Mouse (Mus musculus) midbrain, postnatal 0 days (tissue): ENCODE data around the gene Pdgfra. TPM values are rescaled to one million over a fixed set of nuclear protein-coding genes. Genes with fewer than 3 reads are reported as not detected.
A peak's percentile ranks its signal among the peaks of the same experiment; 100 is the strongest.

Experiments used
- ATAC-seq: fragments of 200-750 bp; cut with Nextera tagmentation; 2 replicates; pipeline ENCODE4 v1.8.0; 2017; ENCODE audit warnings: moderate number of reproducible peaks, mild to moderate bottlenecking, moderate TSS enrichment, moderate library complexity; ENCODE audit not compliant: low FRiP score
- DNase-seq: peaks from one replicate; pipeline ENCODE4 v3.0.0-alpha.2; 2015; ENCODE audit warnings: low spot score
- H3K27ac ChIP-seq: fragments of 300-500 bp; sonication (generic); 2 replicates; pipeline ENCODE4 v1.5.1; 2014; ENCODE audit warnings: low read depth, mild to moderate bottlenecking, low read length, mixed read lengths
- H3K27me3 ChIP-seq: fragments of 300-500 bp; sonication (generic); 2 replicates; pipeline ENCODE4 v1.6.1; 2014; ENCODE audit warnings: low read length, control low read depth, mixed read lengths; ENCODE audit not compliant: insufficient read depth
- H3K36me3 ChIP-seq: fragments of 300-500 bp; sonication (generic); 2 replicates; pipeline ENCODE4 v1.6.1; 2014; ENCODE audit warnings: low read length, control low read depth, mixed read lengths; ENCODE audit not compliant: insufficient read depth
- H3K4me1 ChIP-seq: fragments of 300-500 bp; sonication (generic); 2 replicates; pipeline ENCODE4 v1.6.1; 2014; ENCODE audit warnings: mild to moderate bottlenecking, control low read depth, antibody characterized with exemption, low read length, mixed read lengths; ENCODE audit not compliant: insufficient read depth
- H3K4me2 ChIP-seq: fragments of 300-500 bp; sonication (generic); 2 replicates; pipeline ENCODE4 v1.6.1; 2014; ENCODE audit warnings: low read depth, mild to moderate bottlenecking, low read length, mixed read lengths; ENCODE audit not compliant: poor library complexity, severe bottlenecking
- H3K4me3 ChIP-seq: fragments of 300-500 bp; sonication (generic); 2 replicates; pipeline ENCODE4 v1.5.1; 2014; ENCODE audit warnings: low read depth, mild to moderate bottlenecking, low read length, moderate library complexity
- H3K9ac ChIP-seq: fragments of 300-500 bp; sonication (generic); replicated peaks from 2 replicates; pipeline ENCODE4 v1.6.1; 2014; ENCODE audit warnings: mild to moderate bottlenecking, low read length, moderate library complexity, mixed read lengths; ENCODE audit not compliant: poor library complexity, severe bottlenecking
- H3K9me3 ChIP-seq: fragments of 300-500 bp; sonication (generic); 2 replicates; pipeline ENCODE4 v1.6.1; 2016; ENCODE audit warnings: low read length, control low read depth
- CTCF ChIP-seq: IDR thresholded peaks from 2 replicates; pipeline ENCODE4 v1.5.1; 2016; ENCODE audit warnings: antibody characterized with exemption, mild to moderate bottlenecking
- WGBS: fragments of 180-500 bp; shearing (Covaris S2); extraction: QIAGEN DNeasy Blood & Tissue Kit; methylation state at CpG from one replicate; pipeline ENCODE4 v1.1.7; 2014; 5-methylcytosine and 5-hydroxymethylcytosine counted together
- polyA plus RNA-seq: library from polyadenylated mRNA; unstranded; fragments of >200 nt; fragmentation: Nextera tagmentation; extraction: Ambion mirVana; gene quantifications from 2 replicates; pipeline ENCODE4 v1.2.1, GENCODE M21; 2015
- total RNA-seq: library from RNA; depleted of rRNA; stranded (reverse); fragments of >200 nt; gene quantifications from 2 replicates; pipeline ENCODE4 v1.2.3, GENCODE M21; 2014

Gene Pdgfra
- total and polyA plus RNA-seq, 2 experiments from 2014 or later, result 16.7 to 58.8 TPM

GRCm38 (mm10) chr5:75134681-75135080 is 17.4 kb upstream of the Pdgfra start:
- DNase-seq, result no peak

GRCm38 (mm10) chr5:75143092-75143491 is 9.0 kb upstream of the Pdgfra start:
- Histone ChIP-seq H3K27me3 (peaks cover 44% of the 10 kb centered on the region), H3K4me1 (no peaks in the 10 kb centered on the region), H3K27ac (no peak overlapping the region), H3K4me3 (peak overlapping the region; percentile 23; the same call in 1 of the 2 replicates), H3K36me3 (no peaks in the 10 kb centered on the region), H3K9ac (no peak overlapping the region), H3K4me2 (peak overlapping the region; percentile 44), H3K9me3 (no peaks in the 10 kb centered on the region)
- peak; percentile 79 for TF ChIP-seq CTCF
- no peak for ATAC-seq
- 3% methylated on average over 14 of the region's 14 CpGs for WGBS
- peak; percentile 89 for DNase-seq

More at GRCm38 (mm10) chr5:75134681-75135080, 17.4 kb upstream of the Pdgfra start:
- no peak for ATAC-seq
- no peaks in the 10 kb centered on the region for H3K4me1 ChIP-seq
- no peak overlapping the region for H3K9ac ChIP-seq
- no peak overlapping the region for H3K4me2 ChIP-seq
- TF ChIP-seq CTCF, result no peak
- WGBS, result 86% methylated on average over 7 of the region's 7 CpGs
- no peak overlapping the region for H3K4me3 ChIP-seq
- H3K27ac ChIP-seq, result no peak overlapping the region
- no peaks in the 10 kb centered on the region for H3K36me3 ChIP-seq
- H3K9me3 ChIP-seq, result no peaks in the 10 kb centered on the region
- peaks cover 4% of the 10 kb centered on the region; the same call in 1 of the 2 replicates for H3K27me3 ChIP-seq

- Histone ChIP-seq H3K4me2 (no peak overlapping the region), H3K4me3 (no peak overlapping the region), H3K27me3 (peaks cover 44% of the 10 kb centered on the region), H3K27ac (no peak overlapping the region), H3K36me3 (no peaks in the 10 kb centered on the region), H3K4me1 (no peaks in the 10 kb centered on the region), H3K9me3 (no peaks in the 10 kb centered on the region), H3K9ac (no peak overlapping the region)
- 47% methylated on average over 7 of the region's 7 CpGs for WGBS
- TF ChIP-seq CTCF, result peak; percentile 26; the same call in 1 of the 2 replicates
- ATAC-seq, result no peak
- DNase-seq, result no peak
These were observed 8.3 kb upstream of the Pdgfra start for GRCm38 (mm10) chr5:75143767-75144166.

- peak; percentile 16; the same call in 1 of the 2 replicates for TF ChIP-seq CTCF
- no peaks in the 10 kb centered on the region for H3K36me3 ChIP-seq
- no peak for ATAC-seq
These were observed 6.8 kb upstream of the Pdgfra start for GRCm38 (mm10) chr5:75145341-75145740.

GRCm38 (mm10) chr5:75146469-75146868 is 5.6 kb upstream of the Pdgfra start:
- WGBS, result 65% methylated on average over 1 of the region's 1 CpGs

More at GRCm38 (mm10) chr5:75145341-75145740, 6.8 kb upstream of the Pdgfra start:
- Histone ChIP-seq H3K27me3 (peaks cover 46% of the 10 kb centered on the region), H3K4me1 (no peaks in the 10 kb centered on the region), H3K9ac (no peak overlapping the region), H3K27ac (no peak overlapping the region), H3K4me3 (no peak overlapping the region), H3K9me3 (no peaks in the 10 kb centered on the region), H3K4me2 (no peak overlapping the region)
- no peak for DNase-seq
- 79% methylated on average over 2 of the region's 2 CpGs for WGBS

GRCm38 (mm10) chr5:75148343-75149127 is 3.6 kb upstream of the Pdgfra start:
- Histone ChIP-seq H3K4me1 (no peaks in the 10 kb centered on the region; the same call in 1 of the 2 replicates), H3K4me2 (no peak overlapping the region), H3K9ac (no peak overlapping the region), H3K36me3 (no peaks in the 10 kb centered on the region), H3K9me3 (no peaks in the 10 kb centered on the region), H3K27ac (no peak overlapping the region), H3K4me3 (no peak overlapping the region), H3K27me3 (peaks cover 51% of the 10 kb centered on the region)
- ATAC-seq (no peak), DNase-seq (no peak)
- TF ChIP-seq CTCF, result no peak
- WGBS, result 2% methylated on average over 30 of the region's 30 CpGs

More at GRCm38 (mm10) chr5:75146469-75146868, 5.6 kb upstream of the Pdgfra start:
- no peak for TF ChIP-seq CTCF
- no peak overlapping the region for H3K4me3 ChIP-seq
- no peak overlapping the region for H3K9ac ChIP-seq
- no peaks in the 10 kb centered on the region for H3K4me1 ChIP-seq
- H3K27ac ChIP-seq, result no peak overlapping the region
- no peaks in the 10 kb centered on the region for H3K9me3 ChIP-seq
- peaks cover 46% of the 10 kb centered on the region for H3K27me3 ChIP-seq
- DNase-seq, result no peak
- H3K4me2 ChIP-seq, result no peak overlapping the region
- no peaks in the 10 kb centered on the region for H3K36me3 ChIP-seq
- no peak for ATAC-seq
